Mouse (Mus musculus) CH12.LX (cell line): ENCODE measurements at regions not wholly inside any gene's neighbourhood (a gene's known extent, or its start where the extent isn't known, plus 50 kb on each side); places are given as distances from the start of the nearest gene placed in this dataset.

Experiments used
- DNase-seq: peaks from one replicate; pipeline ENCODE4 v3.0.0-alpha.2; 2013; ENCODE audit errors: extremely low read depth
- H3K27ac ChIP-seq: 2 replicates; pipeline ENCODE4 v1.5.1; 2012; ENCODE audit warnings: low read depth, mild to moderate bottlenecking, control low read depth, moderate library complexity; ENCODE audit not compliant: insufficient read depth
- H3K27me3 ChIP-seq: replicated peaks from 2 replicates; pipeline ENCODE3; 2012; ENCODE audit warnings: inconsistent platforms
- H3K36me3 ChIP-seq, 2 experiments: replicated peaks in 1 of 2; 2 replicates each; pipeline versions ENCODE3 to v1.6.1; 2012; ENCODE audit warnings: inconsistent platforms in 1 of 2, low read length in 1 of 2, mild to moderate bottlenecking in 1 of 2, mixed read lengths in 1 of 2, moderate library complexity in 1 of 2; ENCODE audit not compliant: control insufficient read depth in 1 of 2, insufficient read depth in 1 of 2
- H3K4me1 ChIP-seq, 2 experiments: 2 replicates each; pipeline ENCODE4 v1.6.1; 2012; ENCODE audit warnings: inconsistent platforms in 1 of 2, moderate library complexity in 1 of 2; ENCODE audit not compliant: insufficient read depth in 2 of 2, control insufficient read depth in 1 of 2
- H3K4me2 ChIP-seq: 2 replicates; pipeline ENCODE4 v1.6.1; 2012; ENCODE audit warnings: low read depth, mild to moderate bottlenecking, control low read depth; ENCODE audit not compliant: poor library complexity, insufficient read depth, severe bottlenecking
- H3K4me3 ChIP-seq, 3 experiments: fragments of 150-350 bp in 1 of 3; sonication (generic) in 1 of 3; replicated peaks in 1 of 3; 2 replicates each; pipeline versions ENCODE3 to v1.5.1; 2011 to 2012; ENCODE audit warnings: low read depth in 2 of 3, low read length in 2 of 3, mild to moderate bottlenecking in 2 of 3, moderate library complexity in 2 of 3, control low read depth in 1 of 3, improper control_type of control experiment in 1 of 3, inconsistent platforms in 1 of 3, mixed read lengths in 1 of 3; ENCODE audit not compliant: poor library complexity in 1 of 3
- H3K79me2 ChIP-seq: replicated peaks from 2 replicates; pipeline ENCODE4 v1.6.1; 2012; ENCODE audit warnings: mild to moderate bottlenecking, moderate library complexity; ENCODE audit not compliant: control insufficient read depth, poor library complexity, insufficient read depth, severe bottlenecking; ENCODE audit errors: extremely low read depth
- H3K9ac ChIP-seq: 2 replicates; pipeline ENCODE4 v1.6.1; 2012; ENCODE audit warnings: low read depth, mild to moderate bottlenecking, control low read depth, moderate library complexity; ENCODE audit not compliant: insufficient read depth
- H3K9me3 ChIP-seq: replicated peaks from 2 replicates; pipeline ENCODE3; 2012; ENCODE audit warnings: low read length, inconsistent platforms, mixed read lengths
- BHLHE40 ChIP-seq: IDR thresholded peaks from 2 replicates; pipeline ENCODE4 v1.6.1; 2011; ENCODE audit warnings: mild to moderate bottlenecking, low read depth, low read length, improper control_type of control experiment
- CHD1 ChIP-seq: IDR thresholded peaks from 2 replicates; pipeline ENCODE4 v1.6.1; 2012; ENCODE audit warnings: low read depth, low read length, improper control_type of control experiment, inconsistent platforms
- CHD2 ChIP-seq: IDR thresholded peaks from 2 replicates; pipeline ENCODE4 v1.6.1; 2011; ENCODE audit warnings: low read length, improper control_type of control experiment
- E2F4 ChIP-seq: IDR thresholded peaks from 2 replicates; pipeline ENCODE4 v1.6.1; 2011; ENCODE audit warnings: low read depth, low read length, improper control_type of control experiment; ENCODE audit not compliant: insufficient replicate concordance
- ELF1 ChIP-seq: IDR thresholded peaks from 2 replicates; pipeline ENCODE4 v1.6.1; 2014; ENCODE audit warnings: low read depth, mild to moderate bottlenecking, inconsistent platforms, low read length, improper control_type of control experiment
- ETS1 ChIP-seq: conservative IDR thresholded peaks from 2 replicates; pipeline ENCODE4 v1.6.1; 2012; ENCODE audit warnings: low read depth, mild to moderate bottlenecking, inconsistent platforms, low read length, improper control_type of control experiment, moderate library complexity
- GABPA ChIP-seq: IDR thresholded peaks from 2 replicates; pipeline ENCODE4 v1.6.1; 2012; ENCODE audit warnings: low read depth, low read length, improper control_type of control experiment, inconsistent platforms; ENCODE audit not compliant: insufficient replicate concordance
- JUN ChIP-seq: IDR thresholded peaks from 2 replicates; pipeline ENCODE4 v1.6.1; 2011; ENCODE audit warnings: low read depth, mild to moderate bottlenecking, low read length, improper control_type of control experiment, moderate library complexity; ENCODE audit not compliant: insufficient read depth
- KAT2A ChIP-seq: IDR thresholded peaks from 2 replicates; pipeline ENCODE4 v1.6.1; 2012; ENCODE audit warnings: low read length, improper control_type of control experiment, inconsistent platforms; ENCODE audit not compliant: insufficient replicate concordance
- MAFK ChIP-seq: IDR thresholded peaks from 2 replicates; pipeline ENCODE4 v1.6.1; 2011; ENCODE audit warnings: low read length, improper control_type of control experiment; ENCODE audit not compliant: insufficient replicate concordance
- MEF2A ChIP-seq: IDR thresholded peaks from 2 replicates; pipeline ENCODE4 v1.6.1; 2014; ENCODE audit warnings: low read depth, mild to moderate bottlenecking, inconsistent platforms, low read length, improper control_type of control experiment, borderline replicate concordance
- MXI1 ChIP-seq: IDR thresholded peaks from 2 replicates; pipeline ENCODE4 v1.6.1; 2011; ENCODE audit warnings: mild to moderate bottlenecking, low read depth, low read length, improper control_type of control experiment
- NELFE ChIP-seq: IDR thresholded peaks from 2 replicates; pipeline ENCODE4 v1.6.1; 2011; ENCODE audit warnings: low read depth, low read length, improper control_type of control experiment
- NRF1 ChIP-seq: IDR thresholded peaks from 2 replicates; pipeline ENCODE4 v1.6.1; 2014; ENCODE audit warnings: low read depth, mild to moderate bottlenecking, inconsistent platforms, low read length, improper control_type of control experiment, moderate library complexity
- PAX5 ChIP-seq: IDR thresholded peaks from 2 replicates; pipeline ENCODE4 v1.6.1; 2012; ENCODE audit warnings: low read length, inconsistent platforms, mixed read lengths
- POLR2A ChIP-seq: IDR thresholded peaks from 2 replicates; pipeline ENCODE4 v1.6.1; 2011; ENCODE audit warnings: low read depth, mild to moderate bottlenecking, improper control_type of control experiment, low read length
- POLR2AphosphoS2 ChIP-seq: IDR thresholded peaks from 2 replicates; pipeline ENCODE4 v1.6.1; 2011; ENCODE audit warnings: low read depth, low read length, improper control_type of control experiment
- RCOR1 ChIP-seq: conservative IDR thresholded peaks from 2 replicates; pipeline ENCODE4 v1.6.1; 2012; ENCODE audit warnings: low read depth, mild to moderate bottlenecking, inconsistent platforms, low read length, improper control_type of control experiment
- SIN3A ChIP-seq: IDR thresholded peaks from 2 replicates; pipeline ENCODE4 v1.6.1; 2012; ENCODE audit warnings: low read length, improper control_type of control experiment, inconsistent platforms
- UBTF ChIP-seq: IDR thresholded peaks from 2 replicates; pipeline ENCODE4 v1.6.1; 2012; ENCODE audit warnings: low read depth, mild to moderate bottlenecking, inconsistent platforms, low read length, improper control_type of control experiment, moderate library complexity
- USF1 ChIP-seq: IDR thresholded peaks from 2 replicates; pipeline ENCODE4 v1.6.1; 2014; ENCODE audit warnings: low read depth, mild to moderate bottlenecking, inconsistent platforms, low read length, improper control_type of control experiment
- USF2 ChIP-seq: conservative IDR thresholded peaks from 2 replicates; pipeline ENCODE4 v1.6.1; 2011; ENCODE audit warnings: low read depth, low read length, improper control_type of control experiment
- ZKSCAN1 ChIP-seq: IDR thresholded peaks from 2 replicates; pipeline ENCODE4 v1.6.1; 2012; ENCODE audit warnings: low read depth, inconsistent platforms, low read length, improper control_type of control experiment, borderline replicate concordance
- ZMIZ1 ChIP-seq: IDR thresholded peaks from 2 replicates; pipeline ENCODE4 v1.6.1; 2012; ENCODE audit warnings: low read depth, mild to moderate bottlenecking, inconsistent platforms, low read length, improper control_type of control experiment
- dilution Hi-C: fragments of 300-500 bp; cut with MboI; formaldehyde crosslinking; loops from 2 replicates; pipeline ENCODE4 v1.14.3; 2020; ENCODE audit warnings: low sequenced_read_pairs; ENCODE audit not compliant: extremely low pct_unique_long_range_greater_than_20kb, extremely low pct_ligation_motif_present
- in situ Hi-C: fragments of 300-500 bp; cut with MboI; formaldehyde crosslinking; loops from 3 replicates; pipeline ENCODE4 v1.14.3; 2019; ENCODE audit warnings: low sequenced_read_pairs, low pct_ligation_motif_present, low pct_unique_long_range_greater_than_20kb, mixed read lengths

DNA sequence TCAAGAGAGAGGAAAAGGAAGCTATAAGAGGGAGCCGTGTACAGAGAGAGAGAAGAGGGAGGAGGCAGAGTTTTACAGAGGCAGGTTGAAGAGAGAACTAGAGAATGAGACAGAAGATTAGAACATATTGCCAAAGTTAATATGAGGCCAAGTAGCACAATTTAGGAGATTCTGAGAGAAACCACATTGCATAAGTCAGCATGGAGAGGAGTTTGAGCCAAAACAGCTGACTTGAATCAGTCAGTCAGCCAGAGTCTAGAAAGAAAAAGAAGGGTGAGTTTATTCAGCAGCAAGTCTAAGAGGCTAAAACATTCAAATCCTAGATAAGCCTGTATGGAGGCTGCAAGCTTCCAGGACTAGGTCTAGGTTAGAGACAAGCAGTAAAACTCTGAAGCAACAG lies 301.1 kb upstream of the Zic1 start:
- Histone ChIP-seq H3K27ac (no peak overlapping the region), H3K9ac (no peak overlapping the region), H3K9me3 (peaks cover 7% of the 10 kb centered on the region), H3K4me2 (no peak overlapping the region), H3K4me1 (no peaks in the 10 kb centered on the region), H3K27me3 (no peaks in the 10 kb centered on the region), H3K79me2 (no peaks in the 10 kb centered on the region), H3K4me3 (no peak overlapping the region), H3K36me3 (no peaks in the 10 kb centered on the region)
- no peak for DNase-seq
- in situ Hi-C loops: no loop called here
- TF ChIP-seq ZMIZ1: no peak
- no peak for TF ChIP-seq POLR2A
- no peak for TF ChIP-seq CHD1
- no peak for TF ChIP-seq POLR2AphosphoS2
- no peak for TF ChIP-seq NRF1
- no peak for TF ChIP-seq MEF2A
- no peak for TF ChIP-seq SIN3A
- TF ChIP-seq UBTF: no peak
- no peak for TF ChIP-seq RCOR1
- no peak for TF ChIP-seq BHLHE40
- no peak for TF ChIP-seq ELF1
- TF ChIP-seq, all 38 proteins: peak for 0
- dilution Hi-C loops: no loop called here

DNA sequence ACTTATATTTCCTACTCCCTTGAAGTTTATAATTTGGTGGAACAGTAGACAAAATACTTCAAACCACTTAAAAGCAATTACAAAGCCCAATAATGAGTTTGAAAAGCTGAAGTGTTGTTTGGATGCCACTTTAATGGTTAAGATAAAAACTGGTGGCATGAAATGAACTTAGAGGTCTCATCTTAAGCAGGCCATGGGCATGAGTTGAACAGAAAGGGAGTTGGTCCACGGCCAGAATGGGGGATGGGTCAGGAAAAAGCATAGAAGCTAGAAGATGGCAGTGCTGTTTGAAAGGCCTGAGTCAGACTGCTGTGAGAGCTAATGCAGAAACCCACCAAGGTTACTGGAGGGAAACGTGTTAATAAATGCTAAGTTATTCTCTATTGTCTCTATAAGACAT lies 294.5 kb upstream of the Zic1 start:
- Histone ChIP-seq H3K27me3 (no peaks in the 10 kb centered on the region), H3K9me3 (peaks cover 6% of the 10 kb centered on the region), H3K27ac (no peak overlapping the region), H3K4me1 (no peaks in the 10 kb centered on the region), H3K36me3 (no peaks in the 10 kb centered on the region), H3K9ac (no peak overlapping the region), H3K4me2 (no peak overlapping the region), H3K4me3 (no peak overlapping the region), H3K79me2 (no peaks in the 10 kb centered on the region)
- dilution Hi-C loops: no loop called here
- no peak for TF ChIP-seq UBTF
- no peak for TF ChIP-seq NRF1
- no peak for TF ChIP-seq MXI1
- TF ChIP-seq NELFE: no peak
- no peak for TF ChIP-seq USF2
- TF ChIP-seq E2F4: no peak
- TF ChIP-seq POLR2AphosphoS2: no peak
- no peak for TF ChIP-seq GABPA
- TF ChIP-seq PAX5: no peak
- TF ChIP-seq JUN: no peak
- no peak for TF ChIP-seq USF1
- no peak for TF ChIP-seq POLR2A
- TF ChIP-seq MAFK: no peak
- TF ChIP-seq ZKSCAN1: no peak
- TF ChIP-seq RCOR1: no peak
- TF ChIP-seq KAT2A: no peak
- TF ChIP-seq BHLHE40: no peak
- TF ChIP-seq ETS1: no peak
- no peak for TF ChIP-seq CHD2
- in situ Hi-C loops: no loop called here
- DNase-seq: no peak
